Mouse (Mus musculus) hindbrain, embryonic 15.5 days (tissue): ENCODE results near the gene Slc3a1. TPM values are rescaled to one million over a fixed set of nuclear protein-coding genes. Genes with fewer than 3 reads are reported as not detected.
A peak's percentile ranks its signal among the peaks of the same experiment; 100 is the strongest.

Experiments used
- ATAC-seq: fragments of 200-750 bp; cut with Nextera tagmentation; 2 replicates; pipeline ENCODE4 v1.8.0; 2017; ENCODE audit warnings: low read depth, moderate number of reproducible peaks, moderate TSS enrichment; ENCODE audit not compliant: low FRiP score
- H3K27ac ChIP-seq: fragments of 300-500 bp; sonication (generic); replicated peaks from 2 replicates; pipeline ENCODE4 v1.5.1; 2015; ENCODE audit warnings: mild to moderate bottlenecking, inconsistent platforms
- H3K27me3 ChIP-seq: fragments of 300-500 bp; sonication (generic); 2 replicates; pipeline ENCODE4 v1.6.1; 2015; ENCODE audit warnings: control low read depth, inconsistent platforms
- H3K36me3 ChIP-seq: fragments of 300-500 bp; sonication (generic); 2 replicates; pipeline ENCODE4 v1.6.1; 2015; ENCODE audit warnings: control low read depth, inconsistent platforms
- H3K4me1 ChIP-seq: fragments of 300-500 bp; sonication (generic); replicated peaks from 2 replicates; pipeline ENCODE4 v1.6.1; 2015; ENCODE audit warnings: control low read depth, inconsistent platforms
- H3K4me2 ChIP-seq: fragments of 300-500 bp; sonication (generic); 2 replicates; pipeline ENCODE4 v1.6.1; 2015; ENCODE audit warnings: moderate library complexity, mild to moderate bottlenecking, inconsistent platforms
- H3K4me3 ChIP-seq: fragments of 300-500 bp; sonication (generic); 2 replicates; pipeline ENCODE4 v1.5.1; 2015; ENCODE audit warnings: mild to moderate bottlenecking, inconsistent platforms
- H3K9ac ChIP-seq: fragments of 300-500 bp; sonication (generic); 2 replicates; pipeline ENCODE4 v1.6.1; 2015; ENCODE audit warnings: inconsistent platforms
- H3K9me3 ChIP-seq: fragments of 300-500 bp; sonication (generic); 2 replicates; pipeline ENCODE4 v1.6.1; 2016; ENCODE audit warnings: control low read depth, inconsistent platforms
- WGBS: fragments of 180-500 bp; shearing (Covaris S2); methylation state at CpG from one replicate; pipeline ENCODE4 v1.1.7; 2015; 5-methylcytosine and 5-hydroxymethylcytosine counted together
- polyA plus RNA-seq: library from polyadenylated mRNA; unstranded; fragments of >200 nt; fragmentation: Nextera tagmentation; extraction: Ambion mirVana; gene quantifications from 2 replicates; pipeline ENCODE4 v1.2.1, GENCODE M21; 2015

Slc3a1 gene
- polyA plus RNA-seq: 0.39 TPM in 2 replicates

- Histone ChIP-seq H3K27me3 (no peaks in the 10 kb centered on the region), H3K9ac (no peak within 1 kb of the TSS), H3K9me3 (no peaks in the 10 kb centered on the region), H3K4me1 (no peaks in the 10 kb centered on the region), H3K4me3 (no peak within 1 kb of the TSS), H3K4me2 (no peak within 1 kb of the TSS), H3K36me3 (no peaks in the 10 kb centered on the region), H3K27ac (no peak within 1 kb of the TSS)
- WGBS: 85% methylated on average over 20 of the region's 20 CpGs
- ATAC-seq: no peak
Observed at GRCm38 (mm10) chr17:85028093-85028739, at the start of gene Slc3a1. Gene Slc3a1 (plus strand): TSS chr17:85028376.

- no peaks in the 10 kb centered on the region; the same call in 1 of the 2 replicates for H3K4me1 ChIP-seq
- H3K27ac ChIP-seq: no peak overlapping the region
- ATAC-seq: no peak
- H3K4me2 ChIP-seq: no peak overlapping the region
- H3K4me3 ChIP-seq: no peak overlapping the region
- no peaks in the 10 kb centered on the region for H3K27me3 ChIP-seq
- no peak overlapping the region for H3K9ac ChIP-seq
- no peaks in the 10 kb centered on the region for H3K36me3 ChIP-seq
- 76% methylated on average over 1 of the region's 1 CpGs for WGBS
- H3K9me3 ChIP-seq: no peaks in the 10 kb centered on the region
Observed at GRCm38 (mm10) chr17:84981721-84982120, 46.5 kb upstream of the Slc3a1 start.

- Histone ChIP-seq H3K9ac (no peak overlapping the region), H3K4me1 (peaks cover 7% of the 10 kb centered on the region), H3K36me3 (no peaks in the 10 kb centered on the region), H3K9me3 (no peaks in the 10 kb centered on the region), H3K4me3 (no peak overlapping the region), H3K27me3 (no peaks in the 10 kb centered on the region), H3K27ac (no peak overlapping the region), H3K4me2 (no peak overlapping the region)
- 85% methylated on average over 2 of the region's 2 CpGs for WGBS
- ATAC-seq: 0 out of 2 replicates have a peak, but pooled peaks have one; percentile 65
Observed at GRCm38 (mm10) chr17:84982735-84983134, 45.4 kb upstream of the Slc3a1 start.

- 86% methylated on average over 5 of the region's 5 CpGs for WGBS
- no peaks in the 10 kb centered on the region for H3K27me3 ChIP-seq
- H3K4me1 ChIP-seq: peaks cover 9% of the 10 kb centered on the region
- no peak overlapping the region for H3K9ac ChIP-seq
- no peaks in the 10 kb centered on the region for H3K36me3 ChIP-seq
- no peaks in the 10 kb centered on the region for H3K9me3 ChIP-seq
- no peak for ATAC-seq
- no peak overlapping the region for H3K4me2 ChIP-seq
- H3K4me3 ChIP-seq: no peak overlapping the region
- H3K27ac ChIP-seq: no peak overlapping the region
Observed at GRCm38 (mm10) chr17:84986368-84986767, 41.8 kb upstream of the Slc3a1 start.

GRCm38 (mm10) chr17:84987834-84988410 is 40.3 kb upstream of the Slc3a1 start:
- no peaks in the 10 kb centered on the region for H3K36me3 ChIP-seq
- no peaks in the 10 kb centered on the region for H3K9me3 ChIP-seq
- 78% methylated on average over 3 of the region's 3 CpGs for WGBS
- H3K27me3 ChIP-seq: no peaks in the 10 kb centered on the region
- H3K4me1 ChIP-seq: peaks cover 9% of the 10 kb centered on the region
- H3K27ac ChIP-seq: no peak overlapping the region
- no peak overlapping the region for H3K4me3 ChIP-seq
- no peak for ATAC-seq
- H3K9ac ChIP-seq: no peak overlapping the region
- H3K4me2 ChIP-seq: no peak overlapping the region

- Histone ChIP-seq H3K4me3 (no peak overlapping the region), H3K9me3 (no peaks in the 10 kb centered on the region), H3K36me3 (no peaks in the 10 kb centered on the region), H3K9ac (no peak overlapping the region), H3K4me1 (peaks cover 9% of the 10 kb centered on the region), H3K27ac (no peak overlapping the region), H3K27me3 (no peaks in the 10 kb centered on the region), H3K4me2 (no peak overlapping the region)
- ATAC-seq: no peak
Observed at GRCm38 (mm10) chr17:84988514-84988913, 39.7 kb upstream of the Slc3a1 start.

GRCm38 (mm10) chr17:84995844-84996243 is 32.3 kb upstream of the Slc3a1 start:
- H3K27ac ChIP-seq: no peak overlapping the region
- WGBS: 90% methylated on average over 6 of the region's 6 CpGs
- no peaks in the 10 kb centered on the region for H3K27me3 ChIP-seq
- no peak overlapping the region for H3K9ac ChIP-seq
- H3K9me3 ChIP-seq: no peaks in the 10 kb centered on the region
- no peaks in the 10 kb centered on the region for H3K4me1 ChIP-seq
- H3K4me3 ChIP-seq: no peak overlapping the region
- no peak for ATAC-seq
- no peak overlapping the region for H3K4me2 ChIP-seq
- peaks cover 3% of the 10 kb centered on the region; the same call in 1 of the 2 replicates for H3K36me3 ChIP-seq

- no peak overlapping the region for H3K4me2 ChIP-seq
- no peak overlapping the region for H3K9ac ChIP-seq
- 94% methylated on average over 1 of the region's 1 CpGs for WGBS
- no peak overlapping the region for H3K27ac ChIP-seq
- no peak overlapping the region for H3K4me3 ChIP-seq
- peaks cover 3% of the 10 kb centered on the region; the same call in 1 of the 2 replicates for H3K36me3 ChIP-seq
- no peaks in the 10 kb centered on the region for H3K4me1 ChIP-seq
- no peak for ATAC-seq
- H3K27me3 ChIP-seq: no peaks in the 10 kb centered on the region
- H3K9me3 ChIP-seq: no peaks in the 10 kb centered on the region
Observed at GRCm38 (mm10) chr17:84997639-84998038, 30.5 kb upstream of the Slc3a1 start.

- H3K27me3 ChIP-seq: no peaks in the 10 kb centered on the region
- H3K4me3 ChIP-seq: no peak overlapping the region
- H3K9ac ChIP-seq: no peak overlapping the region
- H3K9me3 ChIP-seq: no peaks in the 10 kb centered on the region
- WGBS: 73% methylated on average over 10 of the region's 10 CpGs
- no peak for ATAC-seq
- no peaks in the 10 kb centered on the region for H3K4me1 ChIP-seq
- no peak overlapping the region for H3K4me2 ChIP-seq
- H3K27ac ChIP-seq: no peak overlapping the region
- H3K36me3 ChIP-seq: peaks cover 2% of the 10 kb centered on the region; the same call in 1 of the 2 replicates
Observed at GRCm38 (mm10) chr17:84999636-85000035, 28.5 kb upstream of the Slc3a1 start.

GRCm38 (mm10) chr17:85013485-85013884 is 14.7 kb upstream of the Slc3a1 start:
- no peak overlapping the region for H3K4me3 ChIP-seq
- H3K27me3 ChIP-seq: no peaks in the 10 kb centered on the region
- H3K9ac ChIP-seq: no peak overlapping the region
- 74% methylated on average over 6 of the region's 6 CpGs for WGBS
- no peaks in the 10 kb centered on the region for H3K9me3 ChIP-seq
- ATAC-seq: no peak
- no peak overlapping the region for H3K27ac ChIP-seq
- H3K4me2 ChIP-seq: no peak overlapping the region
- H3K4me1 ChIP-seq: no peaks in the 10 kb centered on the region
- peaks cover 8% of the 10 kb centered on the region; the same call in 1 of the 2 replicates for H3K36me3 ChIP-seq

- H3K4me1 ChIP-seq: no peaks in the 10 kb centered on the region
- no peaks in the 10 kb centered on the region for H3K27me3 ChIP-seq
- H3K9me3 ChIP-seq: no peaks in the 10 kb centered on the region
- H3K9ac ChIP-seq: no peak overlapping the region
- H3K27ac ChIP-seq: no peak overlapping the region
- 93% methylated on average over 3 of the region's 3 CpGs for WGBS
- no peak for ATAC-seq
- H3K36me3 ChIP-seq: peaks cover 8% of the 10 kb centered on the region; the same call in 1 of the 2 replicates
- H3K4me2 ChIP-seq: no peak overlapping the region
- no peak overlapping the region for H3K4me3 ChIP-seq
Observed at GRCm38 (mm10) chr17:85014632-85015031, 13.5 kb upstream of the Slc3a1 start.

- H3K9me3 ChIP-seq: no peaks in the 10 kb centered on the region
- H3K4me3 ChIP-seq: no peak overlapping the region
- no peaks in the 10 kb centered on the region for H3K4me1 ChIP-seq
- ATAC-seq: no peak
- H3K9ac ChIP-seq: no peak overlapping the region
- H3K27me3 ChIP-seq: no peaks in the 10 kb centered on the region
- H3K36me3 ChIP-seq: no peaks in the 10 kb centered on the region
- H3K27ac ChIP-seq: no peak overlapping the region
- H3K4me2 ChIP-seq: no peak overlapping the region
- 89% methylated on average over 3 of the region's 3 CpGs for WGBS
Observed at GRCm38 (mm10) chr17:85018344-85018743, 9.8 kb upstream of the Slc3a1 start.
